Mouse (Mus musculus): ENCODE measurements around the gene Dpy30. TPM values are rescaled to one million over a fixed set of nuclear protein-coding genes. Genes with fewer than 3 reads are reported as not detected.

Dpy30 gene
- total RNA-seq, 2 experiments from 2014 or later, result 70.1 to 77.2 TPM

DNA sequence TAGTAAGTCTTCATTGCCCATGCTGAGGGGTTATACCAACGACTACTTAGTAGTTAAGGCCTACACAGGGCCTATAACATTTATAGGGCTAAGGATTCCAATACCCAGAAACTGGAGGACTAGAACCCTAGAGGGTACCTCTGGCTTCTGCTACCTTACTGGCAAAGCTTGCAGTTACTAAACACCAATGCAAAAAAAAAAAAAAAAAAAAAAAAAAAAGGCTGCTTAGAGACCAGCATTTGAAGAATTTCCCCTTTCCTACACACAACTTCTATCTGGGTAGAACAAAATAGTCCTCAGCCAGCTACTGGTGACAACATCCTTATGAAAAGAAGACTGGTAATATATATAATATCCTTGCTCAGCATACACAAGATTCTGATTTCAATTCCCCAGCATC lies 58.1 kb downstream of the Dpy30 start:
- no peak for DNase-seq (ENCODE audit: low spot score in 2 of 2)

DNA sequence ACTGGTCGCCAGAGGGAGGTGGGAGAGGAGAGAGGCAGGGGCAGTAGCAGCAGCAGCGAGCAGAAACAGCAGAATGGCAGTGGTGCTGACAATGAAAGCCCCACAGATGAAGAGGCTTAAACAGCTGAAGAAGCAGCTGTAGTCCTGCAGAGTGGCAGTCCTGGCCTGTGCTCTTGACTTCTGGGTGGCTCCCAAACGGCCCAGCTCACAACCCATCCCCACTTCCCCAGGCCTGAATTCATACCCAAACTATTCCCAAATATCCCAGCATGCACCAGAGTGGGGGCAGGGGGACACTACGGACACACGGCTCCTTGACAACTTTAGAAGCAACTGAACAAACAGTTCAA lies 58.6 kb downstream of the Dpy30 start:
- DNase-seq (ENCODE audit: low spot score in 2 of 2), result no peak

DNA sequence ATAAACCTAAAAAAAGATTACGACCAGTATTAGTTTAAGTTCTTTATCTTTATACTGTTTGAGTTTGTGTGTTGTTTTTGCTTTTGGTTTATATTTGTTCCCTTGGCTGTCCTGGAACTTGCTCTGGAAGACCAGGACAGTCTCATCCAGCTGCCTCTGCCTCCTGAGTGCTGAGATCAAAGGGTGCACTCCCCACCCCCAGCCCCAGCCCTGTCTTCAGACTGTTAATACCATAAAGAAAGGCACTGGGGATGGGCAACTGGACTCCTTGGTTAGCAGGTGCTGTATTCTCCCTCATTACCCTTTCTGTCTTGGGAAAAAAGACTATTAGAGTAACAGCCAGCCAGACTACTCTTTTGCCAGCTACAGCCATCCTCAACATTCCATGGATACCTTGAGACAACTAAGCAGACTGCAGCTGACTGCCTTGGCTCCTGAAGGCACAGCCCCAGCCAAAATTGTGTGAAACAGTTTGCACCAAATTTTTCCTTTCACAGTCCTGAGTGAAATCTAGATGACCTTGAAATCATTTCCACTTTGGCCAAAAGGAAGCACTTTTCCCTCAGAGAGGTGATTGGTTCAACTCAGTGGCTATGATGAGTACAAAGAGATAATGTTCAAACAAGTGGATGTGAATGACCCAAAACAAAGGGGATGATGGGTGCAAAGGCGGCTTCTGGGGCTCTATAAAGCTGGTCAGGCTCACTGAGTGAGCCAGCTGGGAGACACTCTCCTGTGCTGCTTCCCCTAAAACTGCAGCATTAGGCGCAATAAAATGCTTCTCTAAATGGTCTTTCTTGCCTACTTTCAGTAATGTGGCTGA lies 59.2 kb downstream of the Dpy30 start:
- DNase-seq (ENCODE audit: low spot score in 2 of 2), result no peak

DNA sequence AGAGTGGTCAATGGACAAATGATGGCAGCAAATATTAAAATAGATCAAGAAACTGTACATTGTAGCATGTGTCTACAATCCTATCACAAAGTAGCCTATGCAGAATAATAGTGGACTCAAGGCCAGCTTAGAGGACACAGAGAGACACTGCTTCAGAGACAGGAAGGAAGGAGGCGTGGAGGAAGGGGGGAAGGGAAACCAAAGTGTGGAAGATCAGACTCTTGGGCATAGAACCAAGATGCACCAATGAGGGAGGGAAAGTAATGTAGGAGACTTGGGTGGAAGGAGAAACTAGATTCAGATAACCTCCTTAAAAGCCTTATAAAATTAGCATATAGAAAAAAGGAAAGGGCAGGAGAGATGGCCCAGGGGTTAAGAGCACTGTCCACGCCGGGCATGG lies 61.3 kb downstream of the Dpy30 start:
- DNase-seq (ENCODE audit: low spot score in 2 of 2), result no peak

Other genes with a start within 250 kb of the Dpy30 start
- 100 to 1,000 TPM in 1 of 2 experiments, 10 to 100 TPM in 1; 76.5 to 101 TPM for gene Memo1, start 28.4 kb downstream of the Dpy30 start, total RNA-seq (2021)
- 10 to 100 TPM; 28.6 to 30.5 TPM for gene Spast, start 15.0 kb upstream of the Dpy30 start, total RNA-seq (2021)
- 10 to 100 TPM; 24.4 to 24.9 TPM for gene Slc30a6, start 71.7 kb upstream of the Dpy30 start, total RNA-seq (2021)
- gene Nlrc4, start 135.2 kb upstream of the Dpy30 start, total RNA-seq (2021), result under 1 TPM; 0.36 to 0.58 TPM
- 100 to 1,000 TPM; 105 to 120 TPM for gene Yipf4, start 165.5 kb upstream of the Dpy30 start, total RNA-seq (2021)
- 10 to 100 TPM; 93.5 to 99.0 TPM for gene Birc6, start 204.4 kb upstream of the Dpy30 start, total RNA-seq (2021)

All from adrenal gland, adult 18-20 months (tissue).